Mouse (Mus musculus) heart, embryonic 16.5 days (tissue): Measurements from ENCODE around the gene Aco2. TPM values are rescaled to one million over a fixed set of nuclear protein-coding genes. Genes with fewer than 3 reads are reported as not detected.
A peak's percentile ranks its signal among the peaks of the same experiment; 100 is the strongest.

ENCODE experiments used
- ATAC-seq: fragments of 200-750 bp; cut with Nextera tagmentation; replicated peaks from 2 replicates; pipeline ENCODE4 v1.8.0; 2017; ENCODE audit warnings: moderate number of reproducible peaks; ENCODE audit not compliant: insufficient read depth, low FRiP score; ENCODE audit errors: extremely low read depth
- H3K27ac ChIP-seq: fragments of 300-500 bp; sonication (generic); 2 replicates; pipeline ENCODE4 v1.5.1; 2014; ENCODE audit warnings: mild to moderate bottlenecking, low read length, control low read depth, moderate library complexity
- H3K27me3 ChIP-seq: fragments of 300-500 bp; sonication (generic); 2 replicates; pipeline ENCODE4 v1.6.1; 2014; ENCODE audit warnings: low read length, mixed read lengths; ENCODE audit not compliant: control insufficient read depth, insufficient read depth
- H3K36me3 ChIP-seq: fragments of 300-500 bp; sonication (generic); 2 replicates; pipeline ENCODE4 v1.6.1; 2014; ENCODE audit not compliant: control insufficient read depth, insufficient read depth
- H3K4me1 ChIP-seq: fragments of 300-500 bp; sonication (generic); 2 replicates; pipeline ENCODE4 v1.6.1; 2014; ENCODE audit warnings: low read length, mixed read lengths; ENCODE audit not compliant: control insufficient read depth, insufficient read depth
- H3K4me2 ChIP-seq: fragments of 300-500 bp; sonication (generic); 2 replicates; pipeline ENCODE4 v1.6.1; 2014; ENCODE audit warnings: low read depth, mild to moderate bottlenecking, control low read depth, low read length
- H3K4me3 ChIP-seq: fragments of 300-500 bp; sonication (generic); 2 replicates; pipeline ENCODE4 v1.5.1; 2014; ENCODE audit warnings: mild to moderate bottlenecking, control low read depth, low read length
- H3K9ac ChIP-seq: fragments of 300-500 bp; sonication (generic); 2 replicates; pipeline ENCODE4 v1.6.1; 2014; ENCODE audit warnings: low read length, control low read depth
- H3K9me3 ChIP-seq: fragments of 300-500 bp; sonication (generic); replicated peaks from 2 replicates; pipeline ENCODE4 v1.6.1; 2016; ENCODE audit warnings: low read length; ENCODE audit not compliant: control insufficient read depth
- WGBS: fragments of 180-500 bp; shearing (Covaris S2); extraction: QIAGEN DNeasy Blood & Tissue Kit; methylation state at CpG from one replicate; pipeline ENCODE4 v1.1.7; 2014; 5-methylcytosine and 5-hydroxymethylcytosine counted together
- polyA plus RNA-seq: library from polyadenylated mRNA; unstranded; fragments of >200 nt; fragmentation: Nextera tagmentation; extraction: Ambion mirVana; gene quantifications from 2 replicates; pipeline ENCODE4 v1.2.1, GENCODE M21; 2015

Aco2 gene
- polyA plus RNA-seq, 1 experiment from 2014 or later, result 769 TPM

- Histone ChIP-seq H3K9me3 (no peaks in the 10 kb centered on the region), H3K27me3 (no peaks in the 10 kb centered on the region), H3K27ac (no peak overlapping the region), H3K4me1 (peaks cover 17% of the 10 kb centered on the region), H3K36me3 (peaks cover 25% of the 10 kb centered on the region), H3K4me2 (no peak overlapping the region), H3K4me3 (no peak overlapping the region), H3K9ac (no peak overlapping the region)
- WGBS, result 77% methylated on average over 14 of the region's 14 CpGs
- ATAC-seq, result no peak
Observed at GRCm38 (mm10) chr15:81850718-81851117, 21.4 kb upstream of the Aco2 start.

- 94% methylated on average over 15 of the region's 15 CpGs for WGBS
- Histone ChIP-seq H3K4me3 (no peak overlapping the region), H3K4me1 (peaks cover 14% of the 10 kb centered on the region), H3K4me2 (no peak overlapping the region), H3K9me3 (no peaks in the 10 kb centered on the region), H3K27me3 (no peaks in the 10 kb centered on the region), H3K27ac (no peak overlapping the region), H3K36me3 (peaks cover 25% of the 10 kb centered on the region), H3K9ac (no peak overlapping the region)
- ATAC-seq, result no peak
Observed at GRCm38 (mm10) chr15:81851375-81851774, 20.7 kb upstream of the Aco2 start.

- no peak overlapping the region for H3K9ac ChIP-seq
- no peak for ATAC-seq
- no peaks in the 10 kb centered on the region for H3K27me3 ChIP-seq
- H3K4me2 ChIP-seq, result no peak overlapping the region
- 79% methylated on average over 9 of the region's 9 CpGs for WGBS
- H3K27ac ChIP-seq, result no peak overlapping the region
- H3K36me3 ChIP-seq, result peaks cover 25% of the 10 kb centered on the region
- no peaks in the 10 kb centered on the region for H3K9me3 ChIP-seq
- no peak overlapping the region for H3K4me3 ChIP-seq
- H3K4me1 ChIP-seq, result peaks cover 14% of the 10 kb centered on the region
Observed at GRCm38 (mm10) chr15:81852411-81853000, 19.6 kb upstream of the Aco2 start.

- peaks cover 23% of the 10 kb centered on the region for H3K36me3 ChIP-seq
- H3K4me3 ChIP-seq, result no peak overlapping the region
- H3K4me1 ChIP-seq, result peaks cover 14% of the 10 kb centered on the region
- ATAC-seq, result no peak
- H3K27me3 ChIP-seq, result no peaks in the 10 kb centered on the region
- no peak overlapping the region for H3K9ac ChIP-seq
- H3K27ac ChIP-seq, result no peak overlapping the region
- no peak overlapping the region for H3K4me2 ChIP-seq
- no peaks in the 10 kb centered on the region for H3K9me3 ChIP-seq
- 76% methylated on average over 7 of the region's 7 CpGs for WGBS
Observed at GRCm38 (mm10) chr15:81853081-81853480, 19.0 kb upstream of the Aco2 start.

- WGBS, result under 1% methylated on average over 28 of the region's 28 CpGs
- no peaks in the 10 kb centered on the region for H3K27me3 ChIP-seq
- peak overlapping the region; percentile 89 for H3K4me2 ChIP-seq
- H3K27ac ChIP-seq, result peak overlapping the region; percentile 99
- peak; percentile 78 for ATAC-seq
- H3K36me3 ChIP-seq, result peaks cover 9% of the 10 kb centered on the region
- H3K9me3 ChIP-seq, result no peaks in the 10 kb centered on the region
- H3K9ac ChIP-seq, result peak overlapping the region; percentile 98
- peaks cover 14% of the 10 kb centered on the region for H3K4me1 ChIP-seq
- peak overlapping the region; percentile 96 for H3K4me3 ChIP-seq
Observed at GRCm38 (mm10) chr15:81856030-81856790, 15.9 kb upstream of the Aco2 start.

GRCm38 (mm10) chr15:81856938-81857723 is 15.0 kb upstream of the Aco2 start:
- Histone ChIP-seq H3K4me2 (peak overlapping the region; percentile 89), H3K9me3 (no peaks in the 10 kb centered on the region), H3K9ac (peak overlapping the region; percentile 98), H3K36me3 (peaks cover 2% of the 10 kb centered on the region; the same call in 1 of the 2 replicates), H3K4me1 (peaks cover 14% of the 10 kb centered on the region), H3K27ac (peak overlapping the region; percentile 99), H3K4me3 (peak overlapping the region; percentile 96), H3K27me3 (no peaks in the 10 kb centered on the region)
- 2% methylated on average over 14 of the region's 14 CpGs for WGBS
- ATAC-seq, result no peak

GRCm38 (mm10) chr15:81857724-81858116 is 14.4 kb upstream of the Aco2 start:
- ATAC-seq, result no peak
- under 1% methylated on average over 33 of the region's 33 CpGs for WGBS
- H3K4me3 ChIP-seq, result peak overlapping the region; percentile 96

GRCm38 (mm10) chr15:81858138-81858516 is 14.0 kb upstream of the Aco2 start:
- no peaks in the 10 kb centered on the region for H3K9me3 ChIP-seq
- peaks cover under 1% of the 10 kb centered on the region; the same call in 1 of the 2 replicates for H3K36me3 ChIP-seq
- H3K4me3 ChIP-seq, result peak overlapping the region; percentile 96
- ATAC-seq, result peak; percentile 25
- H3K4me1 ChIP-seq, result peaks cover 14% of the 10 kb centered on the region
- H3K4me2 ChIP-seq, result peak overlapping the region; percentile 89
- H3K27me3 ChIP-seq, result no peaks in the 10 kb centered on the region
- H3K27ac ChIP-seq, result peak overlapping the region; percentile 99
- H3K9ac ChIP-seq, result peak overlapping the region; percentile 98
- under 1% methylated on average over 23 of the region's 23 CpGs for WGBS

More at GRCm38 (mm10) chr15:81857724-81858116, 14.4 kb upstream of the Aco2 start:
- peak overlapping the region; percentile 89 for H3K4me2 ChIP-seq
- no peaks in the 10 kb centered on the region for H3K27me3 ChIP-seq
- peaks cover 14% of the 10 kb centered on the region for H3K4me1 ChIP-seq
- H3K36me3 ChIP-seq, result peaks cover 2% of the 10 kb centered on the region; the same call in 1 of the 2 replicates
- peak overlapping the region; percentile 98 for H3K9ac ChIP-seq
- peak overlapping the region; percentile 99 for H3K27ac ChIP-seq
- H3K9me3 ChIP-seq, result no peaks in the 10 kb centered on the region
